Mouse (Mus musculus) kidney, adult 9 months (tissue): Measurements from ENCODE around the gene Dnajc24.

Experiments
- DNase-seq: peaks from one replicate; pipeline ENCODE4 v3.0.0; 2022

Gene Dnajc24

DNA sequence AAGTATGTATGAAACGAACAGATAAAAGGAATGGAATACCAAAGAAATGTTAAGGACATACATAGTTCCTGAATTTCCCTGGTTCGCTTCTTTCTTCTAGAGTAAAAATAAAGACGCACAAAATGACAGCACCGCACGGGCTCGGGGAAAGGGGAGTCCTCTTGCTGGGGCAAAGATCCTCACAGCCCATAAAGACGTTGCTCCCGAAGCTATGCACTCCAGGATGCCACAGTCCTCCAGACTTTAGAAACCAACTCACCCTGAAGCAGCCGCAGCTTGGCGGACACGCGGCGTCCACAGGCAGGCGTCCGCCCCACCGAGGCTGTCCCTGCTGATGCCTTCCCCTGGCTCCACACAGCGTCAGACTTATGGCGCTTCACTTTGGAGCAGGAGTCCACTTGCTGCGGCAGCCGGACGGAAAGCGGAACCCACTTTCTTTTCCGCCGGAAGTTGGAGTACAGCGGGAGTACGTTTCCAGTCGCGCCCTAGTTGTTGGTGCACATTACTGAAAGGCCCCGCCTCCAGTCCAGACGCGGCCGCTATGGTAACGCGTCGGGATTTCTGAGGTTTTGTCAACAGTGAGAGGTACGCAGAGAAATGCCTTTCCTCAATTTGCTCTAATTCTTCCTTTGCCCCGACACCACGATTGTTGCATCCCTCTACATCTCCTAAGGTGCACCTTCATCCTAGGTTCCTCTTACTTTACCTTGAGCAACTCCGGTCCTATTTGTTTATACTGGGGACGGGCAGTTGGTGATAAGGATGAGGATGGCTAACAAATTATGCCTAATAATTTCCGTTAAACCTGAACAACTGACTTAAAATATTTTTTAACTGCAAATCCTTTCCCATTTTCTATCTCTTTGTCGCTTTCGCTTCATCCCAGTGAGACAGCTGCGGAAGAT is at the start of gene Dnajc24:
Gene Dnajc24, minus strand, starts transcription at position 715 of the 905 bp plus-strand sequence.
- peak; percentile 91 for DNase-seq

DNA sequence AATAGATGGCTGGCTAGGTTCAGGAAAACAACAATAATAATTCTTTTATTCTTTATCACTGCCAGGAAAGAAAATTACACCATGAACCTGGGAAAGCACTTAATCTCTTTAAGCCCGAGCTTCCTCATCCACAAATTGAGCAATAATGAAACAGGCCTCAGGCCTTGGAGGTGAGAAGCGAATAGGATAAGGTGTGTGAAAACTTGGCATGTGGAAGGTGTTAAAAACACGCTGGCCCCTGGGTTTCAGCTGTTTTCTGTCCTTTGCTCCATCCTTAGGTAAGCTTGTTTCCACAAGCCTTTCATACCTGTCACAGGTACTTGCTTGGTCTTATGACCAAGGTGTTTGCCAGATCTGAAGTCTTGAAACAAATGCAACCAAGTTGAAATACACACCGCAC is 43.3 kb upstream of the Dnajc24 start:
- no peak for DNase-seq

DNA sequence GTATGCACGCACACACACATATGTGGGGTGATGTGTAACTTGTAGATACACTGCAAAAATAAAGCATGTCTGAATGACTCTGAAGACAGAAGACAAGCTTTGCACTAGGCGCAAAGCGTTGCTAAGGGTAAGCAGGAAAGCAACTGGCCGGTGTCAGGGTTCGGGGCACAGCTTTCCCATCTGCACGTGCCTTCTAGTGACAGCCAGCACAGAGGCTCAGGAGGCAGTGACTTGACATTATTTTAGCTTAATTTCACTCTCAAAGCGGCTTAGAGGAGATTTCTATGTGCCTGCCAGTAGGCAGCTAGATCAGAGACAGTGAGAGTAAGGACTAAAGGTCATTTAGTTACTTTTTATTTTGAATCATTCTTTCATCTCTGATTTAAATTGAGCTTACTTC is 39.1 kb upstream of the Dnajc24 start:
- DNase-seq, result no peak

DNA sequence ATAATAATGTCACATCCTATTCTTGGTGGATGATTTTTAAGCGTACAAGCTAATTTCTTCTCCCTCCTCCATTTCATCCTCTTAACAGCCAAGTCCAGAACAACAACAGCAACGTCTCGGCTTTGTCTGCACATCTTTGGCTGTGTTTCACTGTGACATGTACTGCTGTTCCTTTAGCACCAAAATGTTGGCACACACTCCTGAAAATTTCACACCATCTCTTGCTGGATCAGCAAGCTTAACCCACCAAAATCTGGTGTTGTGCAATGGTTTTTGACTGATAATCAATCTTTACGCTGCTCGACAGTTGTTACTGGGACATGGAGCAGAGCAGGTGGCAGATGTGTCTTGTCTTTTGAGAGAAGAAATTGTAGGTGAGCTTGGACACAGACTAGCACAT is 38.6 kb upstream of the Dnajc24 start:
- no peak for DNase-seq

DNA sequence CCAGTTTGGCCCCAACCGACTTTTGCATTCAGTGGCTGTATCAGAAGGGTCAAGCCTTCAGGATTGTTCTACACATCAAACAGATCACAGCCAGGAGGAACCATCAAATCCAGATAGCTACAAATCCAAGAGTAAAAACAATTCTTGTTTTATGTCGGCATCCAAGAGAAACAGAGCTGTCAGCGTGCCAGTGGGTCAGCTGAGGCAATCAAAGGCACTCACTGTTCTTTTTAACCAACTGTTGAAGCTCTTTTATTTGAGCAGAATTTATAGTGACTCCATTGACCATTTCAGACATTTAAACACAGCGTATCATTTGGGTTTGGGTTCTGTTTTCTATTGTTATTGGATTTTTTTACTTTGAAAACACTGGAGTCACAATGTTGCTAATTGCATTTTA is 34.9 kb upstream of the Dnajc24 start:
- DNase-seq, result no peak

DNA sequence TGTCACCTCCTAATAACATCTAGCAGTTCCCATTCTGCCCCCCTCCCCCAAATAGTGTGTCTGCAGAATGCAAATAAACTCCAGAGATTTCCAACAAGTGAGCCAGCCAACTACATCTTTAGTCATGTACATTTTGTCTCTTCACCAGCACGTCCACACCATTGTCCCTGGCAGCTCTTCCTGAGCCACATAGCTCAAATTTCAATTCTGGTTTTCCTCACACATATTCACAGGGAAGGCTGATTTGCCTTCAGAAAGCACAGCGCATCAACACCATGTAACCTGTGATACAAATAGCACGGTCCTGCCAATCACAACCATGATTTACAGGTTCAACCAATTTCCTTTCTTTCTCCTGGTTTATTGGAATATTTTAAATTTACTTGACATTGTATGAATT is 21.5 kb upstream of the Dnajc24 start:
- DNase-seq, result no peak

DNA sequence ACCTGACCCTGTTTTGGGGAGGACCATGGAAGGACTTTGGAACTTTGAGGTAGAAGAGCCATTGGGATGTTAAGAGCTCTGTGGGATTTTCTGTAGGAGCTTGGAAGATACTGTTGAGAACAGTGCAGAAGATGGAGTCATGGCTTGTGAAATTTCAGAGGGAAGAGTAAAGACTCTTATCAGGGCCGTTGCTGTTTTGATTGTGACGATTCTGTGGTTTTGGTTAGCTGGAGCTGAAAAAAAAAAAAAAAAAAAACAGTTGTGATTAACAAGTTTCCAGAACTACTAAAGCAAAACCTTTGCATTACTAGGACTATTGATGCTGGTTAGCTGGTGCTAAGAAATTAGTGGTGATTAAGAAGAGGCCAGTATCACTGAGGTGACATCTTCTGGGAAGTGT is 5.1 kb upstream of the Dnajc24 start:
- no peak for DNase-seq

DNA sequence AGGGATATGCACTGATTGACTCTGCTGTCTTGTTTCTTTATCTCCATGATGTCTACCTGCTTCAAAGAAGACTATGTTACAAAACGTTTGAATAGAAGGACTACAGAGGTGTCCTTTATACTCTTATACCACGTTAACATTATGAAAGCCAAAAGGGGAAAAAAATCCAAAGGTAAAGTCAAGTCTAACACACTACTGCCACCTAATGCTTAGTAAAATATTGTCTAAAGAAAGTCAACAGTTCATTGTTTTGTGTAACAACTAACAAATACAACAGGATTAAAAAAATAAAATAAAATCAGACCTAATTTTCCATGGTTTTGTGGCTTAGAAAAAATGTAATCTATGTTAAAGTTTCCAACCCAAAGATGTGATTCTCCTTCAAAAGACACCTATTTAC is 15.3 kb downstream of the Dnajc24 start:
- peak; percentile 10 for DNase-seq

DNA sequence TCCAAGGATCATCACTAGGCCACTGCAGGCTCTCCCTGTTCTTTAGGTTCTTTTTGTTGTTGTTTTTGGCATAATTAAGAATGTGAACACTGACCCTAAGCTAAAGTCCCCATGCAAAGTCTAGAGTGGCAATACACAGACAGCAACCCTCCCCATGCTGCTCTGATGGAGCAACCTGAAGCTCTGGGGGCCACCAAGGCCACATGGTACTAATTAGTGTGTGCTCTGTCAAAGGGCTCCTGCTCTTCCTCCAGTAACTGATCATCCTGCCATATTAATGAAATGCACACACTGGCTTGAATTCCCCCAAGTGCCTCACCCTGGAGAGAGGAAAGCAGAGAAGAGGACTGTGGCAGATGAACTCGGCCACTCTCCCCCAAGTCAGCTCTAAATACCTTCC is 16.2 kb downstream of the Dnajc24 start:
- DNase-seq, result no peak

DNA sequence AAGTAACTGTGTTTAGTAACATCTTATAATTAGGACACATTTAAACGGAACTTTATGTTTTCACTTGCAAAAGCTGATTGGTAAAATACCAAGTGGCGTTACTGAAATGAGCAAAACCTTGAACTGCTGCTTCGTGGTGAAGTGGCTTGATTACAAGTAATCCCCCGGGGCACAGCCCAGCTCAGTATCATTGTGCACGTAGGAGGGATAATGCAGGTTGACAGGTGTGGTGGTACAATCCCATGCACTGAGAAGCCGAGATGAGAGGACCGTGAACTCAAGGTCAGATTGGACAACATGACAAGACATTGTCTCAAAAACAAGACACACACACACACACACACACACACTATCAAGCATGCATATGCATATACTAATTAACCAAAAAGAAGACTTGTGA is 18.1 kb downstream of the Dnajc24 start:
- no peak for DNase-seq

DNA sequence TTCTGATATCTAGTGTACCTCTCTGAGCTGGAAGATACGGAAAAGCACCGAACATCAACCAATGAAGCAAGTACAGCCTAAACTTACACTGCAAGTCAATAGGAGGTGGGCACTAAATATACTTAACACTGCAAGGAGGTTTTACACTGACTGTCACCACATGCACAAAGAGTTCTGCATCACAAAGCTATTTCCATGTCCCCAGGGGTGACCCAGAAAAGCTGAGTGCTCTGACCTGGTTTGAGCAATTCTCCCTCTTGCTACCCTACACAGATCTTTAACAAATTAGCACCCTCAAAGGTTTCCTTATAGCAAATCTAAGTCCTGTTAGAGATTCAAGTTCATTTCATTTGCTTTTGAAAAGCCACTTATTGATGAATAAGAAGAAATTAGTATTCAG is 25.3 kb downstream of the Dnajc24 start:
- DNase-seq, result no peak

DNA sequence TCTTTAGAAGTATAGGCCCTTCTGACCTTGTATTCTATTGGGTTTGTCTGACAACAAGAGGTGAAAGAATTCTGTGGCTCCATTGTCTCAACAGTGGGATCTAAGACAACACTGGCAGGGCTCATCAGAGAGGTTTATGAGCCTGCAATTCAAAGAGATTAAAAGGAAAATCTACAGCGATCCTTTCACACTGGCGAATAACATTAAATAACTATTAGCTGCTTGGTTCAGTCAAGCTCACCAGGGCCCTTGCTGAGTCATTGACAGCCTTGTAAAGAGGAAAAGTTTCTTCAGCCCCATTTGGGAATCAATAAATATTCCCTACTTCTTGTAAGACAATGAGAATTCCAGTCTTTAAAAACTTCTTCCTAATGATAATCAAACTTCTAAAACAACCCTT is 29.4 kb downstream of the Dnajc24 start:
- DNase-seq, result no peak

DNA sequence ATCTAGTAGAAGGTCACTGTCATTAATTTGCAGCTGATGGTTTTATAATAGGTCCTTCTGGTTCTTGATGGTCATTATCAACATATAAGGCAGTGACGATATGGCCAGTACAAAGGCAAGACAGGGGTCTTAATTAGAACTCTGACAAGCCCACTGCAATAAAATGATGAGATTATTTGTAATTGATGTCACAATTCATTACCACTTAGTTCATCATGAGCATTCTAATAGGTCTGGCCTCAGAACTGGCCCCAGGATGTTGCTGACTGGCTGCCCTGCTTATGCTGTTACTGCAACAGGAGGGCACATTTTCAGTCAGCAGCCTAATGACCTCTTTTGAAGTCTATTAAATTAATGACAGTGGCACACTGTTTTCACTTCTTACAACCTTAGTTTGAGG is 39.9 kb downstream of the Dnajc24 start:
- no peak for DNase-seq

DNA sequence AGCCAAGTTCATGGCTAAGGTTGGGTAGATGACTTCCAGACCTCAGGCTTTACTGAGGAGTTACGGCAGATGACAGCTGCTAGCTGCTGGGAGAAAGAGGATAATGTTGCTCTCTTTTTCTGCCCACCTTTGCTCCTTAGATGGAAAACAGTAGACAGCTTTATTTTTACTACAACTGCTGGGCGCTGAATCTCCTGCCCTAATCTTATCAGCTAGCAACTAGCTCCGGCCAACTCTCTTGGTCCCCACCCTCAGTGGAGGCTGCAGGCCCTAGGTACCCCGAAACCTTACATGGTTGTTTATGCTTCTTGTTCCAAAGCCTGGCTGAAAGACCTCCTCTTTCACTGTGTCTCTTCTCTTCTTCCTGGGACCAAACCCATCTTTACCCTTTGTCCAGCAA is 49.5 kb downstream of the Dnajc24 start:
- no peak for DNase-seq

DNA sequence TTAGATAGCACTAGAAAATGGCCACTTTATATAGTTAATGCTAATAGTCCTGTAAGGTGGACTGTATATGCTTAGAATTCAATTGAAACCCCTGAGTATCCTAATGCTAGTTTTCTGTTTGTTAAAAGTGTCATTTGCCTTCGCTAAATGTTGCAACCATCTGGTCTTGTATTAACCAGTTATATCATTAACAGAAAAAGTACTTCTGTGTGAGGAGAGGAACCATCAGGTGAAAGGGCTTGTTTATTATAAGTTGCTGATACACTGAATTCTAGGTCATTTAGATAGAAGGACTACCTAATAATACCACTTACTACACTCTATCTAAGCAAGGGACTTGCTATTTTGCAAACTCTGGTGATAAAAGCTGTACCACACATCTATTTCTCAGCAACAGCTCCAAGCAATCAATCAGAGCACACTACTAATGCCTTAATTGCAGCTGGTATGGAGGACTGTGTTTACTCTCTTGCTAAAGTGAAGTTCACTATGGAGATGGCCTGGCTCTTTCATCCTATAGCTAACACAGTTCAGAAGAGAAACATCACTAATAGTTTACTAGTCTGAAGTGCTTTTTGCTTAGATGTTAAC is 51.9 kb downstream of the Dnajc24 start:
- DNase-seq, result peak; percentile 30

DNA sequence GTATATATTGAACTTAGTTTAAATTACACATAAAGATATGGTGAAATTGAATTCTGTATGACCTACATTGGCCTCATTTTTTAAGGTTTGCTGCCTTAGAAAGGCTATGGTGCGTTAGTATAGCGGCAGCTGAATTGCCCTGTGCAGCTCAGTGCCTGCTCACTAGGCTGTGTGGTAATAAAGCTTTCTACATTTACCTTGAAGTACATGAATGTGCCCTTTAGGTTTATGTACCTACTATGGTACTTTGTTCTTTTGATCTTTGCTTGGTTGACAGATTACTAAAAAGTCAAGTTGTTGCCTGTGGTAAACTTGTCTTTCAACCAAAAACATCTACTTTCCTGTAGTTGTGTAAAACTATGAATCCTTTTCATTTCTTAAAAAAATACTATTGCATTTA is 53.2 kb downstream of the Dnajc24 start:
- no peak for DNase-seq

DNA sequence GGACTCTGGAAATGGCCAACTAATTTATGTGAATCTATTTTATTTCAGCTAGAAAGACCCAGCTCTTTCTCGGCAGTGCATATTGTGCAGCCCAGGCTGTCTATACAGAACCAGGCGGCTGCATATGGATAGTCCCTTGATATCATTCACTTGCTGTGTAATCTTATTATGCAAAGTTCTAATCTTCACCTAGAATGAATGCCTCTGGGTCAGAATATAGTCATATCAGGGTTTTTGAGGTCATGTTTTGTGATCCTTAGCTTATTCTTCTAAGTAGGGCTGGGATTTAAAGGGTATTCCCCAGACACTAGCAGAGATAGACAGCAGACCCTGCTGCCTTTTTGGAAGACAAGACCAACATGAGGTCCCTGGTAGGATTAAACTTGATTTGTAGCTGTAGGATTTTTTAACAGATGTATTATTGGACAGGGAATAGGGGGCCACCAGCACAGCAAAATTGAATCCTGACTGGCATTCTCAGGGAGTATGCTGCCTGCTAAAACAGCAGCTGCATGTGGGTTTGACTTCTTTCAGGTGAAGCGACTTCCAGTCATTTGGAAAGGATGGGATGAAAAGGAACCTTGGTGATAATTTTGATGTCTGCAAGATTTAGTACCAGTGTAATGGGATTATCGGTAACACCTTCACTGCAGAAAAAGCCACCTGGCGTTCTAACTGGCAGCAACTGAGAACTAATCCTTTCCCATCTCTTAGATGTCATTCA is 85.6 kb downstream of the Dnajc24 start:
- no peak for DNase-seq
